Mouse (Mus musculus) fibroblast of lung, adult 2 months (primary cell): ENCODE measurements at regions not wholly inside any gene's neighbourhood (a gene's known extent, or its start where the extent isn't known, plus 50 kb on each side); places are given as distances from the start of the nearest gene placed in this dataset.
A peak's percentile ranks its signal among the peaks of the same experiment; 100 is the strongest.
"Not testable (repeated sequence)": the region's sequence is repeated elsewhere in the genome, so short reads cannot be mapped to it uniquely, and the experiment has no call there.

Experiments used
- DNase-seq: peaks from one replicate; pipeline ENCODE4 v3.0.0-alpha.2; 2011; ENCODE audit warnings: low read depth

DNA sequence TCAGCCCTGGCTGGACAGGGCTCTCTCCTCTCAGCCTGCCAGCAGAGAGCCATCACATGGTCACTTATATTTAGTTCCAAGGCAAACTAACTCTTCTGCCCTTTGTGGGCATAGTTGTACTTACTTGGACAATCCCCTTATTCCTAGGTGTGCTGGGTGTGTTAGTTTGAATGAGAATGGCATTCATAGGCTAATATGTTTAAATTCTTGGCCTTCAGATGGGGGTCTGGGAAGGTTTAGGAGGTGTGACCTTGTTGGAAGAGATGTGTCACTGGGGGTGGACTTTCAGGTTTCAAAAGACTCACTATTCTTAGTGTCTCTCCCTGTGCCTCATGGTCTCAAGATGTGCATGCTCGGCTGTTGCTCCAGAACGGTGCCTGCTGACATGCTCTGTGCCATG, 250.5 kb upstream of the Myo3a start:
- no peak for DNase-seq

DNA sequence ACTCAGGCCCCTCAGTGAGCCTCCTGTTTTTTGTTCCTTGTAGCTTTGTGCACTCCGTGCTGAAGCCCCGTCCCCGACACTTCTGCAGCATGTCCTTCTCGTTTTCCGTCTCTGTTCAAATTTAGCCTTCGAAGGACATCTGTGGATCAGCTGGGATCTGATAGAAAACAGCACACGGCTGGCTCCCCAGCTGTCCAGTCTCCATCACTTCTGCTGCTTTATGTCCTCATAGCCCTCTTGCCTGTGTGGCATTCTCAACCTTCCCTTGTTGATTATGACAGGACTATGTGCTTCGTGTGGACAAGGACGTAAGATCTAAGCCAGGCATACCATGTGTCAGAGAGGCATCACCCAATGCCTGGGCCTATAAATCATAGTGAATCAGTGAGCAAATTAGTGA, 247.1 kb upstream of the Myo3a start:
- DNase-seq: no peak

DNA sequence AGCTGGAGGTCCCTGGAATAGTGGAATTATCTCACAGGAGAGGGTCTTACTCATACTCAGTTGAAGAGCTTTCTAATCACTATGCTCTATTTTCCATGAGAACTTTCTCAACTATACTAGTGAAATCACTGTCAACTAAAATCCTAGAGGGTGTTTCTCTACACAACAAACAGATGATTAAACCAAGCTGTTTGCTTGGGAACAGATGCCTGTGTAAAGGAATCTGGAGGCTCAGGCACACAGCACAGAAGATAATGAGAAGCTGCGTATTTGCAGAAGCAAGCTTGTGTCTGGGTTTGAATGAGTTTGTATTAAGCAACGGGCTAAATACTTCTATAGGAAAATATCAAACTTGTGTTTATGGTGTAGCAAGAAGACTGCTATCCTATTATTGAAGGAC, 202.9 kb upstream of the Myo3a start:
- no peak for DNase-seq

DNA sequence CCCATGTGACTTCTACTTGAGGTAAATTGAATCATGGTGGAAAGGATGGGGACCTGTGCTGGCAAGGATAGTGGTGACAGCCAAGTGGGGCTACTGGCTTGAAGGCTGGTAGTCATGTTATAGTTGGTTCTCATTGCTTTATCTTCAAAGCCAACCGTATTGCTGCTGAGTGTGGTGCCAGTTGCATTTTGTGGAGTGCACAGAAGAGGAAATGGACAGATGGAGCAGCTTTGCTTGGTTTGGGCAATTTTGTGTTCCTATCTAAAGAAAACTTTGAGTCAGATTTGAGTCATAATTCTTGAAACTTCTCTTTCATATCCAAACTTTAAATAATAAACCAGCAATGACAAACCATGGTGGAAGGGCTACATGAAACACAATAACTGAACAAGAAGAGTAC, 200.5 kb upstream of the Myo3a start:
- DNase-seq: no peak

DNA sequence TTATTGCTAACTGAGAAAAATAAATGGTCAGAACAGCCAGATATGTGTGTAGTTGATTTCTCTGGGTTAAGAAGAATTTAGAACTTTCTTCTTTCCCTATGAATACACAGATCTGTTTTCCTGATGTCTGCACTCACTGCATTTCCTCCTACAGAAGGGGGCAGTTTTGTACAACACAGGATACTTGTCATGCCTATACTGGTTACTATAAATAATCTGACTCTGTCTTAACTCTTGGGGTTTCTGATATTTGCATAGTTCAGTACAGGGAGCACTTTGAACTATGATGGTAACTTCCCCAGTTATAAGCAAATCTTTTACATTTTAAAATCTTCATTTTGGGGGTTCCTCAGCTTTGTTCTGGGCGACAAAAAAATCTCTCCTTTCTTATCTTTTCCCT, 198.7 kb upstream of the Myo3a start:
- no peak for DNase-seq

DNA sequence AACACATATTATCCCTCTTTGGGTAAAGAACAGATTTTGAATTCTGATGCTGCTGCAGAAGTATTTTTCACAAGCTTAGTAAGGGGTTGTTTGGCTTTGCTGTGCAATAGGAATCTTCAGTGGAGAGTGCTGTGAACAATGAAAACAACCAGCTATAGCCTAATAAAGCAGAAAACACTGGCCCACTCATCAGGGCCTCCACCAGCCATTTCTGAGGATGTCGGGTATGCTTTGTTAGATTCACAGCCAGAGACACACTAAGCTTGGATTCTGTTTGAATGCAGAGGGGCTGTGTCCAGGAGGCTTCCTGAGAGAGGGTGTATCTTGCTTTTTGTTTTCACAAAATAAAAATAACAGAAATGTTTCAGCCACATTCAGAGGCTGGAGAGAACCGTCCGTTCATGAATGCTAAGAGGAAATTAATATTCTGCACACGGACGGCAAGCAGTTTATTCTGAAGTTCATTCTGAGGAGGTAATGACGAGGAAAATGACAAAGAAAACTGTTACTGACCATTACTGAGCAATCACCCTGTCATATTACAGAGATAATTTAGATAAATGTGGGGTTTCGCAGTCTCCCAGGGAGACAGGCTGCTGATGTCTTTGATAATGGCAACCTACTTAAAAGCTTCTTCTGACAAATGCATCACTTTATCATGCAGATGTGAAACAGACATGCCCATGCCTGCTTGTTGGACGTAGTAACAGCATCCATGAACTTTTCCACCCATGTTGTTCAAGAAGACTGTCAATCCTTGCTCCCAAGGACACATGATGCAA, 198.1 kb upstream of the Myo3a start:
- no peak for DNase-seq

DNA sequence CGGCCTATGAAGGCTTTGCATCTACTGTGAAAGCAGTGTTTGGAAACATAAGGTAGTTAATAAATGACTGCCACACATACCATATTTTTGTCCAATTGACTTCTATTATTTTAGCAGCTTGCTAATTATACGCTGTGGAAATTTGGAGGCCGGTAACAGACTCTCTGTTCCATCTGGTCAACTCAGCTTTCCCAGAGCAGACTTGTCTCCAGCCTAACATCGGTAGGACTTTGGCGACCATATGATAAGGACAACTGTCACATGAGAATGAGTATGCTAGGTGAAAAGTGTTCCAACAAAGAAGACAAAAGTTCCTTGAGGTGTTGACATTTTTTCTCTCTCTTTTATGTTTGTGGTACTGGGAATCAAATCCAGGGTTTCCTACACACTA, 197.5 kb upstream of the Myo3a start:
- DNase-seq: no peak

DNA sequence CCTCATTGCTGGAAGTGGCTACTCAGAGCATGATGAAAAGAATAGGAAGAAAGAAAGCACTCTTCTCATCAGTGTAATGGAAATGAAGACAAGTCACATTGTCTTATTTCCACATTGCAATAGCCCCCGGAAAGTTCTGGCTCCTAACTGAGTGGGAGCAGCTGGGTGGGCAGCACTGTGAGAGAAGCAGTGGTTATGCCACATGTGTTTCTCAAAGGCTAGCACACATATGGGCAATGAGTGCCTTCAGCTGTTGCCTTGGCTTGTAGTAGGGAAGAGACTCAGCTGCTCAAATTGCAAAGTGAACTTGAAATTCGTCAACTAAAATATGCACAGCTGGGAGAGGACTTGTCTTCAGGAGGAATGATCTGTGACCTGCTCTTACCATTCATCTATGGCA, 190.5 kb upstream of the Myo3a start:
- DNase-seq: no peak

DNA sequence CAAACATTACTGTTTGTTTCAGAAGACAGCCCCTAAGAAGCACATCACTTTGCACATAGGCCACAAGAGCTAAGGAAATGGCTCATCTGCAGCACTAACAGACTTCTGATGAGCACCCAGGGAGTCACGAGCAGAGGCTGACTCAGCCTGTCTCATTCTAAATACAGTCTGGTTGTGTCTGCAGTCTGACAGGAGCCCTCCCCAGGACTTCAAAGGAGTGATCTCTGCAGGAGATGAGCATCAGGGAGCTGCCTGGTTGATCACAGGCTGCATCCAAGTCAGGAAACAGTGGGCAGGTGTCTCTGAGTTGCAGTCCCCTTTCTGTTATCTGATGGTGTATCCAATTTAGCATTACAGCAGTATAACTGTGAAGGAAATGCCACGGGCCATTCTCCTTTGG, 188.5 kb upstream of the Myo3a start:
- no peak for DNase-seq

DNA sequence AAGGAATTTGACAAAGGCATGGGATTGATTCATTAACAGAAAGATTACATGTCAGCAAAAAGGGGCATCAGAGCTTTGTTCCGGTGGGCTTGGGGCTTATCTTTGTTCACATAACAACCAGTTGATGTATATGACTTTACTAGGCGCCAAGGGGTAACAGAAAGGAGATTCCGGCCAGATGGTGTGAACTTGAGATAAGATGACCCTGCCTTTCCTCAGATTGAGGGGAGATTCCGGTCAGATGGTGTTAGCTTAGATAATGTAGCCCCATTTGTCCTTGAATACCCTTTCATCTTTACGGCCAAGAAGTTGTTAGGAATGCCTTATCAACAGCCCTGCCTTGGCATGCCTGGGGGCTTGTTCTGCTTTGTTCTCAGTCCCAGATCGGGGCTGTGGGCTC, 183.4 kb upstream of the Myo3a start:
- not testable (repeated sequence) for DNase-seq

DNA sequence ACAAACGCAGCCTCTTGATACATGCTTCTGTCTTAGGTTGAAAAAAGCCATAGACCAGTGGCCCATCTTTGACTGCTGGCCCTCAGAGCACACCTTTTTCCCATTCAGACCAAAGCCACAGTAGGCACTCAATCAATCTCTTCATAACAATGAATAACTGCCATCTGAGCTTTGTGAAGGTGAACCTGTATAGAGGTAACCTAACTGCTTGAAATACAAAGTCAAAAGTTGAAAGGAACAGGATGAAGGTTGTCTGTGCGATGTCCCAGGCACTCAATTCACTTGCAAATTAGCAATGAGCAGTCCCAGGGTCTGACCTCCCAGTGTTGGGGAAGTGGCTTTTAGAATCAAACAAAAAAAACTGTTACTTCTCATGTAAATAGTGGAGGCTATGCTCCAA, 182.4 kb upstream of the Myo3a start:
- no peak for DNase-seq

DNA sequence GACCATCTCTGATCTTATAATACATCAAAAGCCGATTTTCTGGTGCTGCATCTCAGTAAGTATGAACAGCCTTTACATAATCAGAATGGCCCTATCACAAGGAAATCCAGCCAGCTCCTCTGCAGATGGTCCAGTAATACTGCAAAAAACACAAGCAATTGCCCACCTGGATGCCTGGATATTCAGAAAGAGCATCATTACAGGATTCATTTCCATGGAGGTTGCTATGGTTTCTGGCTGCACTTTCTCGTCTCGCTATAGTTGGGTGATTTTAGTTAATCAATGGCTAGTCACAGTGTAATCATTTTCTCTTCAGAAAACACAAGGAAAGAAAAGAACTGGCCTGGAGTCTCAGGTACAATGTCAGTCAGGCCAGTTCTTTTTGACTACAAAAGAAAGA, 179.8 kb upstream of the Myo3a start:
- no peak for DNase-seq

DNA sequence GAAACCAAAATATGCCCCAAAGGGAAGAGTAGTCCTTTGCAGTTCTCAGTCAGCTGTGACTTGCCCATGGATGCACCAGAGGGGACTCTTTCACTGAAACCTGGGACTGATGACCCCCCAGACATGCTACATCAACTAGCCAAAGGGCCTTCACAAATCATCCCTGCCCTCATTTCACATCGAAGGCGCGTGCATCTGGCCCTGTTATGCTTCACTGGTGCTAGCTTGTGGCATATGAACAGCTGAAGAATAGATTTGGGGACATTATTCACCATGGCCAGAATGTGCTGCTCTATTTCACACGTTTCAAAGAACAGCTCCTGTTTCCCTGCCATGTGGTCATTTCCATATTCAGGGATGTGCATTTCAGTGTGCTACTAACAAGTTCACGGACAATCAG, 160.8 kb upstream of the Myo3a start:
- no peak for DNase-seq

DNA sequence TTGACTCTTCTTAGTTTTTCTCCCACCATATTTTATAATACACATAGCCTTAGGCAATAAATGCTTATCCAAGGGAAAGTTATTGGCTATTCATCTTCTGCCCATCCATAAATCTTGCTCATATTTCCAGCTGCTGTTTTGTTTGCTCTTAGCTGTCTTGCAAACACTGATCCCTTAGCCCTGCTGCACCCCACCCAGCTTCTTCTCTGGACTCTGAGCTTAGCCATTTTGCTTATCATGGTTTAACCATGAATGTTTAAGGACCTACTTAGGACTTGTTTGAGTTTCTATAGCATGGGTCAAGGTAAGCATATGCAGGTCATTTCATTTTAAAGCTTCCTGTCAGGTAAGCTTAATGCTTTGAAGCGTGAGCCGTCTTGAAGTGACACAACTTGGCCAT, 130.5 kb upstream of the Myo3a start:
- no peak for DNase-seq

DNA sequence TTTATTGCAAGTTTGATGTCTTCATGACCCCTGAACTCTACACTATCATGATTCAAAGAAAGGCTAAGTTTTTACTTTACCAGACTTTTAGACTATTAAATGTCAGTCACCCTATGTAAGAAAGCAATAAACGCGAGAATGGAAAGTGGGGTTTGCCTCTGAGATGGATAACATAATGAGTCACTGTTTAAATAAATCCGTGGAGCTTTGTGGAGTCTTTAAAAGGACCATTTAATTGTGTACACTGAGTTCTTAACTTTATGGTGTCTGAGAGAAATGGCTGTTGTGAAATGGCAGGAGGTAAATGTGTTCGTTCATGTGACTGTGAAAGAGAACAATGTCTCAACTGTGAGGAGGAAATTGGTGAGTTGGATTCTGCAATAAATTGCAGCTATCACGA, 122.2 kb upstream of the Myo3a start:
- peak; percentile 11 for DNase-seq

DNA sequence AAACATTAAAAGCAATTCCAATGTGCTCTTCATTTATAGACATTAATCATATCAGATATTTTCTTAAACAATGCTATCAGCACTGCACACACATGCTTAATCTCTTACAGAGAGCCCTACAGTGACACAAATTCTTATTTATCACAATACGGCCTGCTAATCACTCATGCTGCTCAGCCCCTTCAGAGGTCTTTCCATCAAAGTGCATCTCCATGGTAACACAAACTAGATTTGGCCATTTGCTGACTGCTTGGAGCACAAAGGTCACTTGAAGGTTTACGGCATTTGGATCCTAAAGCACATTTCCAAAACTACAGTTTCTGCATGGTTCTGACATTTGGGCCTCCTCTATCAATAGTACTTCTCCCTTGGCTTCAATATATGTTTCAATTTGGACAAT, 77.6 kb upstream of the Myo3a start:
- no peak for DNase-seq

DNA sequence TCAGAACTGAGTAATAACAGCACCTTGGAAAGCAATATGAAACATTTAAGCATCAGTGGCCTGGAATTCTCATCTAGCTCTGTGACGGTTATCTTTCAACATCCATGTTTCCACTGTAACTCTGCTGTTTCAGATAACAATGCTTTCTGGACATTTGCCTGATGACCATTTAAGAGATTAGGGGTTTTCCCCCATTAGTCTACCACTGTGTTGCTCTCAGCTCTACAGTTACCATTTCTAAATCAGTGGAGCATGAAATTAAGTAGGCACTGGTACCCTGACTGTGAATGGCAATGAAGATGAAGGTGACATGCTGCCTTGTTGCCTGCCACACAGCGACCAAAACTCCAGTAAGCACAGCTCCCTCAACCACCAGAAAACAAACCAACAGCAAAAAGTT, 70.7 kb upstream of the Myo3a start:
- no peak for DNase-seq

DNA sequence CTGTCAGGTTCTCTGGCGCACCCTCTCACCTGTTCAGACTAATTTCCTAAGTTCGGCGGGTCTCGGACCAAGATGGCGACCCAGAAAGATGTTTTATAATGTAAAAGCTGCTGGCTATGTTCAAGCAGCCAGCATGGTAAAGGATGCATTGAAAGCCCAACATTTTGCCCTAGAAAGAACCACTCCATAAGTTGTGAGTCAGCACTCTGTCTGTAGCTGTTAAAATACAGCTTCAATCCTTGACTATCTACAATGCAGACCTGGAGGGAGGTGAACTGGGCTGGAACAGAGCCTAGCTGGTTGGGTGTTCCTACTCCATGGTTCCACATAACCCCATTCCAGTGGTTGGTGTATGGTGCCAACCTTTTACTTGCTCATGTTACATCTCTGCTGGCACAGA, 61.9 kb upstream of the Myo3a start:
- DNase-seq: no peak

DNA sequence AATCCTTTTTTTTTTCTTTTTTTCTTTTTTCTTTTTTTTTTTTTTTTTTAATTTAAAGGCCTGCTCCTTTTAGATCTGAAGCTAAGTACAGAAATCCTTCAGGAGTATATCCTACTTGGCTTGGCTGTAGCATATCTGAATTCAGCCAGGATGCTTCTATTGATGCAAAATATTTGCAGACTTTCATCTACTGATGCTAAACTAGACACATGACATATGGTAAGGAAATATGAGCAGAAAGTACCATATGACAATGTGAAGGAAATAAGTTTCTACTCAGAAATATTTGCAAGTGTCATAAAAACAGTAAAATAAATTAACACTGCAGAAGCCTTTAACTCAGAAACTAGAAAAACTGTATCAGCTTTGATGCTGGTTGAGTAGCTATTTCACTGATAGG, 61.4 kb upstream of the Myo3a start:
- no peak for DNase-seq
